Mouse (Mus musculus) stomach, postnatal 0 days (tissue): ENCODE data around the gene Gm10197.

Experiments used
- CTCF ChIP-seq: IDR thresholded peaks from 2 replicates; pipeline ENCODE4 v1.5.1; 2016; ENCODE audit warnings: antibody characterized with exemption, low read depth, mild to moderate bottlenecking, moderate library complexity
- EP300 ChIP-seq: optimal IDR thresholded peaks from 2 replicates; pipeline ENCODE3; 2016; ENCODE audit warnings: antibody characterized with exemption

- TF ChIP-seq CTCF (no peak), EP300 (no peak)
Observed at GRCm38 (mm10) chr19:53359160-53360033, 12.2 kb downstream of the Gm10197 start.
